30 mouse cellular contexts compared by ENCODE assay signal in the genomic region with DNA sequence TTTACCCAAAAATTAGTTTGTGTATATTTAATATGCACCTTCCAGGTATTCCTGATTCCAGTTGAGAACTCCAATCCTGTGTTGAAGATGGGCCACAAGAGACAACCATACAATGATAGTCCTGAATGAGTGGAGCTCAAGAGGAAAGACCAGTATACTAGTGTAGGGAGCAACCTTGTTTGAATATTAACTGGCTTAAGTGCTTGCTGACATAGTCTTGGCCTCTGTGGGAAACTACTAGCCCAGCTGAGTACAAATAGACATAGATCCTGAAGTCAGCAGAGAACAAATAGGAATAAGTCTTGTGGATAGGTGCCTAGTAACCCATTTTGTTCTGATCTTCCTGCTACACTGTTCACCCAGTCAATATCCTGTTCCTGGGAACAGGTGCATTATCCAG.
"Had no signal": no experiment of that assay in that cellular context is flagged by ENCODE, and none has a peak within 500 bp of the region (broad histone marks: within the 10 kb centered on the region; RNA-seq: fewer than 3 reads in every experiment).

No protein-coding gene starts in this region.

- H3K4me1 ChIP-seq: heart, embryonic 10.5 days; heart, embryonic 12.5 days; heart, embryonic 13.5 days; heart, embryonic 15.5 days; hindbrain, embryonic 10.5 days; hindbrain, embryonic 12.5 days; hindbrain, embryonic 13.5 days; hindbrain, embryonic 15.5 days; intestine, embryonic 15.5 days; kidney, embryonic 15.5 days had no signal

- H3K9me3 ChIP-seq: heart, embryonic 10.5 days; hindbrain, embryonic 12.5 days; hindbrain, embryonic 13.5 days; intestine, embryonic 15.5 days; kidney, embryonic 15.5 days had no signal

- H3K9ac ChIP-seq: heart, embryonic 12.5 days; heart, embryonic 13.5 days; heart, embryonic 15.5 days; hindbrain, embryonic 12.5 days; hindbrain, embryonic 13.5 days; hindbrain, embryonic 14.5 days; hindbrain, embryonic 15.5 days; intestine, embryonic 15.5 days; kidney, embryonic 15.5 days had no signal

- H3K4me2 ChIP-seq: heart, embryonic 11.5 days; heart, embryonic 12.5 days; heart, embryonic 13.5 days; heart, embryonic 15.5 days; hindbrain, embryonic 12.5 days; hindbrain, embryonic 13.5 days; hindbrain, embryonic 14.5 days; hindbrain, embryonic 15.5 days; intestine, embryonic 15.5 days; kidney, embryonic 15.5 days had no signal

- H3K4me3 ChIP-seq: heart, adult 2 months; heart, embryonic 10.5 days; heart, embryonic 12.5 days; heart, embryonic 13.5 days; heart, embryonic 15.5 days; hindbrain, embryonic 10.5 days; hindbrain, embryonic 12.5 days; hindbrain, embryonic 13.5 days; hindbrain, embryonic 15.5 days; intestine, embryonic 15.5 days; kidney, embryonic 15.5 days; layer of hippocampus, adult 2 months; left cerebral cortex, adult 2 months had no signal

- DNase-seq: heart, adult 18-20 months; heart, adult 2 months; heart, postnatal 10 days; heart, postnatal 14 days; heart, postnatal 36 days; heart, postnatal 4 days; kidney, adult 18-20 months; kidney, postnatal 4 days; layer of hippocampus, adult 9-11 months; layer of hippocampus, postnatal 36 days had no signal

- ATAC-seq: hindbrain, embryonic 16.5 days; hindbrain, postnatal 0 days; inflammation-experienced regulatory T-cells, adult 6 months; intestine, embryonic 15.5 days; intestine, embryonic 16.5 days; intestine, postnatal 0 days had no signal

- H3K36me3 ChIP-seq: heart, embryonic 10.5 days; heart, embryonic 12.5 days; heart, embryonic 13.5 days; heart, embryonic 15.5 days; hindbrain, embryonic 10.5 days; hindbrain, embryonic 12.5 days; hindbrain, embryonic 13.5 days; hindbrain, embryonic 15.5 days; intestine, embryonic 15.5 days; kidney, embryonic 15.5 days had no signal

- H3K27ac ChIP-seq: heart, adult 2 months; heart, embryonic 10.5 days; heart, embryonic 13.5 days; heart, embryonic 15.5 days; hindbrain, embryonic 10.5 days; hindbrain, embryonic 12.5 days; hindbrain, embryonic 13.5 days; hindbrain, embryonic 14.5 days; hindbrain, embryonic 15.5 days; hindbrain, postnatal 0 days; intestine, embryonic 15.5 days; kidney, embryonic 15.5 days; kidney, postnatal 0 days; layer of hippocampus, adult 2 months; left cerebral cortex, adult 2 months had no signal

- H3K27me3 ChIP-seq: heart, embryonic 12.5 days; heart, embryonic 13.5 days; heart, embryonic 15.5 days; hindbrain, embryonic 12.5 days; hindbrain, embryonic 13.5 days; hindbrain, embryonic 15.5 days; intestine, embryonic 15.5 days; kidney, embryonic 15.5 days had no signal
